Mouse (Mus musculus): Measurements from ENCODE around the gene Gchfr. TPM values are rescaled to one million over a fixed set of nuclear protein-coding genes. Genes with fewer than 3 reads are reported as not detected.

Gchfr gene
- polyA plus RNA-seq (2012; rRNA removed): 12.5 and 16.3 TPM in 2 replicates

DNA sequence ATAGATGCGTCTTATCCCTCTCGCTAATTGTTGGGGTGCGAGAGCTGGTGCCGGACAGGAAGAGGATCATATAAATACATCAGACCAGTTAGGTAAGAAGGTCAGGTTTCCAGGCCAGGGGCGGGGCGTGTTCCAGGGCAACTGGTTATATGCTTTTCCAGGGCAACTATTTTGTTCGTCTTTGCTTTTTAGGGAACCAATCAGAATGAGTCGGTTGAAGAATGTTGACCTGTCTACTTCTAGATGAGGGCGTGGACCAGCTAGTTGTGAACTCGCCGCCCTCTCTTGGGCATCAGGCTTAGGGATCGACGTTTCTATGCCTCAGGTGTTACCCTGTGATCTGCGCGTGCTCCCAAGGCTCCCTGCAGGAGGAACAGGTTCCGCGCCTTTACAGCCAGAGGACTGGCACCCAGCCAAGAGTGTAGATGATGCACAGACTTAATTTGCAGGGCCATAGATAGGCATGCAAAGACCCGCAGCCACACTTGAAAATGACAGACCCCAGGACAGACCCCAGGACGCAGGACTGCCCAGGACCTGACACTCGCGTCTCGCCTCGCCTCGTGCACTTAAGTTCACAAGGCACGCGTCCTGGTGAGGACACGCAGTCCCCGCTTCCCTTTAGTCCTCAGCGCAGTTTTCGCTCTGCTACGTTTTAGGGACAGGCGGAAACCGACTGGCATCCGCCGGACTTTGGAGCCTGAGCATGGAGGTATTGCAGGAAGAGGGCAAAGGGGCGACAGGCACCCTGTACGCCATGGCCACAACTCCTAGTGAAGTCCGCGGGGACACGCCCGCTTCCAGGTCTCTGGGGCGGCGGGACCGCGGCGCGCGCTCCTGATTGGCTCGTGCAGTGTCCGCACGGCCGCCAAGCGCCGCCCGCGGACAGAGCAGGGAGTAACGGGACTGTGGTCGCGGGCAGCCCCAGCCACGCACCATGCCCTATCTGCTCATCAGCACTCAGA is at the start of gene Gchfr:
TSS of gene Gchfr (plus strand) at position 873 of the 965 bp plus-strand sequence.
- peak; percentile 8 for DNase-seq
- H3K4me1 ChIP-seq (replicated peaks; ENCODE audit: control insufficient read depth, insufficient read depth, low read length): peaks cover 11% of the 10 kb centered on the region
- no peak for TF ChIP-seq CTCF (IDR thresholded peaks at IDR 0.05; ENCODE audit: borderline replicate concordance, control insufficient read depth, extremely low read depth, insufficient read depth, low read length, poor library complexity)
- no peak for TF ChIP-seq POLR2A (IDR thresholded peaks at IDR 0.05; ENCODE audit: control insufficient read depth, extremely low read depth, insufficient read depth, low read length, poor library complexity)
- no peak within 1 kb of the TSS for H3K27ac ChIP-seq (ENCODE audit: control insufficient read depth, insufficient read depth, low read length)
- H3K27me3 ChIP-seq (ENCODE audit: control insufficient read depth, insufficient read depth, low read length): peaks cover 6% of the 10 kb centered on the region; the same call in 1 of the 2 replicates
- WGBS: 1% methylated on average over 60 of the region's 60 CpGs
- H3K4me3 ChIP-seq (ENCODE audit: control insufficient read depth, insufficient read depth, low read length): peak within 1 kb of the TSS; percentile 22
- H3K36me3 ChIP-seq (ENCODE audit: control insufficient read depth, insufficient read depth, low read length): no peaks in the 10 kb centered on the region

DNA sequence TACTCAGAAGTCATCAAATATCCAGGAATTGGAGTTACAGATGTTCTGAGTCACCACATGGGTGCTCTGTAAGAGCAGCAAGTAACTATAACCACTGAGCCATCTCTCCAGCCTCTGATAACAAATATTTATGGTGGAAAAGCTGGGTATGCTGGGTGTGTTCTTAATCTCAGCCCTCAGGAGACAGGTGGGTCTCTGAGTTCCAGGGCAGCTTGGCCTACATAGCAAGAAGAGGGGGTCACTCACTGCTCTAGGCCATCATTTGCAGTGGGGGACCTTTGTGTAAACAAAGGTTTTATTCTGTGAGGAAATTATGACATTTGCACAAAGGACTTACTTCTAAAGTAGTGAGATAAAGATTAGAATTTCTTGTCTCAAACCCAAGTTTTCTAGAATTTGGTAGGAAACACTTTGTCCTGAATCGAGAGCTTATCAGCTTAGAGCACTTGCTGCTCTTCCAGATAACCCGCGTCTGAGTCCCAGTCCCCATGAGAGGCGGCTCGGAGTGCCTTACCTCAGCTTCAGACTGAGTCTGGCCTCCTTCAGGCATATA is 31.2 kb upstream of the Gchfr start:
- Histone ChIP-seq H3K27me3 (ENCODE audit: control insufficient read depth, insufficient read depth, low read length) (no peaks in the 10 kb centered on the region), H3K27ac (ENCODE audit: control insufficient read depth, insufficient read depth, low read length) (no peak overlapping the region), H3K4me3 (ENCODE audit: control insufficient read depth, insufficient read depth, low read length) (no peak overlapping the region), H3K4me1 (replicated peaks; ENCODE audit: control insufficient read depth, insufficient read depth, low read length) (no peaks in the 10 kb centered on the region), H3K36me3 (ENCODE audit: control insufficient read depth, insufficient read depth, low read length) (peaks cover 50% of the 10 kb centered on the region)
- DNase-seq: no peak
- WGBS: 95% methylated on average over 5 of the region's 5 CpGs
- no peak for TF ChIP-seq CTCF (IDR thresholded peaks at IDR 0.05; ENCODE audit: borderline replicate concordance, control insufficient read depth, extremely low read depth, insufficient read depth, low read length, poor library complexity)
- TF ChIP-seq POLR2A (IDR thresholded peaks at IDR 0.05; ENCODE audit: control insufficient read depth, extremely low read depth, insufficient read depth, low read length, poor library complexity): no peak

DNA sequence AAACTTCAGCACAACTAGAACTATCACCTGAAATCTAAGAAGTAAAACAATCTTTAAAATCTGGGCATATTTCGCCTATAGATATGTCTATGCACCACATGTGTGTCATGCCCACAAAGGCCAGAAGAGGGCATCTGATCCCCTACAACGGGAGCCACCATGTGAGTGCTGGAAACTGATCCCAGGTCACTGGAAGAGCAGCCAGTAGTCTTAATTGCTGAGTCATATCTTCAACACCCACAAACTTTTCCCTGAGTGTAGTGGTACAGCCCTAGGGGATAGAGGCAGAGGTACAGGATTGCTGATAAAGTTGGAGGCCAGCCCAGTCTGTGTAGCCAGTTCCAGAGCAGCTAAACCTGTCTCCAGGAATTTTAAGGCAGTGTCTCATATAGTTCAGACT is 22.4 kb upstream of the Gchfr start:
- 88% methylated on average over 2 of the region's 2 CpGs for WGBS
- no peak overlapping the region for H3K4me3 ChIP-seq (ENCODE audit: control insufficient read depth, insufficient read depth, low read length)
- H3K27ac ChIP-seq (ENCODE audit: control insufficient read depth, insufficient read depth, low read length): no peak overlapping the region
- H3K36me3 ChIP-seq (ENCODE audit: control insufficient read depth, insufficient read depth, low read length): peaks cover 51% of the 10 kb centered on the region
- H3K27me3 ChIP-seq (ENCODE audit: control insufficient read depth, insufficient read depth, low read length): no peaks in the 10 kb centered on the region
- H3K4me1 ChIP-seq (replicated peaks; ENCODE audit: control insufficient read depth, insufficient read depth, low read length): no peaks in the 10 kb centered on the region
- TF ChIP-seq POLR2A (IDR thresholded peaks at IDR 0.05; ENCODE audit: control insufficient read depth, extremely low read depth, insufficient read depth, low read length, poor library complexity): no peak
- no peak for TF ChIP-seq CTCF (IDR thresholded peaks at IDR 0.05; ENCODE audit: borderline replicate concordance, control insufficient read depth, extremely low read depth, insufficient read depth, low read length, poor library complexity)
- no peak for DNase-seq

DNA sequence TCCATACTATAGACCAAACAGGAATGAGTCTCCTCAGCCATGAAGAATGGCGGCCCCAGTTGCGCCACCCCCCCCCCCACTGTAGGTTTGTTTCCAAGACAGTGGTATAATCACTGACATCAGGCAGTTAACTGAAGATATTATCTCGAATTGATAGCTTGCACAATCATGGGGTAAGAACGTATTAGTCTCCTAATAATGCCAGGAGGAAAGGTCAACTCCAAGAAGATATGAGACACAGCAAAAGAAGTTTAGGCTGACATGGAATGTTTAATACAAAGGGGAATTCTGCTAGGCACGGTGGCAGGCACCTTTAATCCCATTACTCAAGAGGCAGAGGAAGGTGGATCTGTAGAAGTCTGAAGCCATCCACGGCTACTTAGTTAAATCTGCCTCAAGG is 21.1 kb upstream of the Gchfr start:
- no peak for DNase-seq
- H3K27ac ChIP-seq (ENCODE audit: control insufficient read depth, insufficient read depth, low read length): no peak overlapping the region
- 95% methylated on average over 6 of the region's 6 CpGs for WGBS
- H3K4me1 ChIP-seq (replicated peaks; ENCODE audit: control insufficient read depth, insufficient read depth, low read length): no peaks in the 10 kb centered on the region
- H3K4me3 ChIP-seq (ENCODE audit: control insufficient read depth, insufficient read depth, low read length): no peak overlapping the region
- no peaks in the 10 kb centered on the region for H3K27me3 ChIP-seq (ENCODE audit: control insufficient read depth, insufficient read depth, low read length)
- peaks cover 56% of the 10 kb centered on the region for H3K36me3 ChIP-seq (ENCODE audit: control insufficient read depth, insufficient read depth, low read length)
- TF ChIP-seq POLR2A (IDR thresholded peaks at IDR 0.05; ENCODE audit: control insufficient read depth, extremely low read depth, insufficient read depth, low read length, poor library complexity) (no peak), CTCF (IDR thresholded peaks at IDR 0.05; ENCODE audit: borderline replicate concordance, control insufficient read depth, extremely low read depth, insufficient read depth, low read length, poor library complexity) (no peak)

DNA sequence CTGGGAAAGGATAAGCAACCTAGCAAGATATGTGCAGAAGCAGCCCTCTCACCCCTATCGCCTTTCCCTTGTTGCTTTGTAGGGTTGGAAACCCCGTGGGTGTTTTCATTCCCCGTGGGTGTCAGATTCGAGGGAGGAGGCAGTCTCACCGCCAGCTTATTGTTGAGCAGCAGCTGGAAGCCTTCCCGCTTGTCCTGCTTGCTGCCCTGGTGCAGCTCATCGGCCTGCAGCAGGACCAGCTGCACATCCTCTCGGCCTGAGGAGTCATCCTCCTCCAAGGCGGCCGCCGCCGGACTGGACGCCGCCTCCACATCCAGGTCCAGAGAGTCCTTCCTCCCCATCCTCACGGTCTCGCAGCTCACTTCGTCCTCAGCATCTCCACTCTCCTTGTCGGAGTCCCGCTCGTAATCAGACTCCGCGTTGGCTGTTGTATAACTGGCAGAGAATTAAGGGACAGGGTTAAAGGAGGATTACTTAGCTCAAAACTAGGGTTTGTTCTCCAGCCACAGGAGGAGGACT is 20.4 kb upstream of the Gchfr start:
- peaks cover 48% of the 10 kb centered on the region for H3K36me3 ChIP-seq (ENCODE audit: control insufficient read depth, insufficient read depth, low read length)

DNA sequence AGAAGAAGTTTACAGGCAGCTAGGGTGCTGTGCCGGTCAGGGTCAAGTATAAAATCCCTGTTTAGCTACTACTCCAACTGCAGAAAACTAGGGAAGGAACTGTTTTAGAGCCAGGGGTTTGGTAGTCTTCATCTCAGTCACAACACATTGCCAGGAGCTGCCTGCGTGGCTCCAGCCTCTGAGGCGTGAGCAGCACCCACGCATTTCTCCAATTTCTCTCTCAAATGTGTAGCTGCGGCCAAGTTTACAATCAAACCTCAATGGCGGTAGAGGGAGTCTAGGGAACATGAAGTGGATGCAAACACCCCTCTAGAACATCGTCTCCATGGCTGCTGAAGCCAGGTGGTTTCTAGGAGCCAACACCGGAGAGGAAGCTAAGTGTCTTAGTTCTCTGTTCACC is 19.8 kb upstream of the Gchfr start:
- no peak for TF ChIP-seq POLR2A (IDR thresholded peaks at IDR 0.05; ENCODE audit: control insufficient read depth, extremely low read depth, insufficient read depth, low read length, poor library complexity)
- no peak for TF ChIP-seq CTCF (IDR thresholded peaks at IDR 0.05; ENCODE audit: borderline replicate concordance, control insufficient read depth, extremely low read depth, insufficient read depth, low read length, poor library complexity)
- Histone ChIP-seq H3K4me1 (replicated peaks; ENCODE audit: control insufficient read depth, insufficient read depth, low read length) (no peaks in the 10 kb centered on the region), H3K27ac (ENCODE audit: control insufficient read depth, insufficient read depth, low read length) (no peak overlapping the region), H3K36me3 (ENCODE audit: control insufficient read depth, insufficient read depth, low read length) (peaks cover 45% of the 10 kb centered on the region), H3K27me3 (ENCODE audit: control insufficient read depth, insufficient read depth, low read length) (no peaks in the 10 kb centered on the region), H3K4me3 (ENCODE audit: control insufficient read depth, insufficient read depth, low read length) (no peak overlapping the region)
- DNase-seq: no peak
- WGBS: 95% methylated on average over 8 of the region's 8 CpGs

More for the DNA sequence above, 20.4 kb upstream of the Gchfr start:
- TF ChIP-seq POLR2A (IDR thresholded peaks at IDR 0.05; ENCODE audit: control insufficient read depth, extremely low read depth, insufficient read depth, low read length, poor library complexity) (no peak), CTCF (IDR thresholded peaks at IDR 0.05; ENCODE audit: borderline replicate concordance, control insufficient read depth, extremely low read depth, insufficient read depth, low read length, poor library complexity) (no peak)
- no peaks in the 10 kb centered on the region for H3K4me1 ChIP-seq (replicated peaks; ENCODE audit: control insufficient read depth, insufficient read depth, low read length)
- H3K4me3 ChIP-seq (ENCODE audit: control insufficient read depth, insufficient read depth, low read length): no peak overlapping the region
- no peak for DNase-seq
- H3K27me3 ChIP-seq (ENCODE audit: control insufficient read depth, insufficient read depth, low read length): no peaks in the 10 kb centered on the region
- no peak overlapping the region for H3K27ac ChIP-seq (ENCODE audit: control insufficient read depth, insufficient read depth, low read length)
- 95% methylated on average over 22 of the region's 22 CpGs for WGBS
